Mouse (Mus musculus): ENCODE measurements around the gene Mfap2. TPM values are rescaled to one million over a fixed set of nuclear protein-coding genes. Genes with fewer than 3 reads are reported as not detected.
A peak's percentile ranks its signal among the peaks of the same experiment; 100 is the strongest.

Mfap2 gene
- total RNA-seq, 4 experiments from 2014 or later, result 0.48 to 2.2 (median 1.3) TPM

GRCm38 (mm10) chr4:141024992-141025391, 14.8 kb downstream of the Mfap2 start:
- DNase-seq (ENCODE audit: low spot score in 2 of 2), result no peak

- no peak for DNase-seq (ENCODE audit: low spot score in 2 of 2)
These were observed 20.5 kb downstream of the Mfap2 start for GRCm38 (mm10) chr4:141030541-141031206.

DNA sequence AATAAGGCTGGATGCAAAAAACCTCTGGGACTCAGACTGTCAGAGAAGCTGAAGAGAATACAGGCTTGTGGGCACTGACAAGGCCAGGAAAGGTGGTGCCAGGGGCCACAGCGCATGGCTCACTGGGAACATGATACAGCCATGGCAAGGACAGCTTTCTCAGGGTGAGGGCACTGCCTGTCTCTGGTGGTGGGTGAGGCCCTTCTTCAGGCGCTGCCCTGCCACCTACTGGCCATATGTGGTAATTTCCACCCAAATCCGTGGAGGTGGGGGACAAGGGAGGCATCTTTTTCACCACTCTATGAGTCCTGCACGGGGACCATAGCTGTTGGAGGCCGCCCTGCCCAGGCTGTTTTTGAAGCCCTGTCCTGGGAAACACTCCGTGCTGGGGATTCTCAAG, 21.5 kb downstream of the Mfap2 start:
- peak; percentile 82 for DNase-seq (ENCODE audit: low spot score in 2 of 2)

GRCm38 (mm10) chr4:141033606-141034549, 23.7 kb downstream of the Mfap2 start:
- DNase-seq (ENCODE audit: low spot score in 2 of 2), result peak in 1 of 2 experiments; percentile 57

- DNase-seq (ENCODE audit: low spot score in 2 of 2), result no peak
These were observed 30.9 kb downstream of the Mfap2 start for GRCm38 (mm10) chr4:141041117-141041516.

GRCm38 (mm10) chr4:141044816-141045215, 34.6 kb downstream of the Mfap2 start:
- DNase-seq (ENCODE audit: low spot score in 2 of 2), result no peak

DNA sequence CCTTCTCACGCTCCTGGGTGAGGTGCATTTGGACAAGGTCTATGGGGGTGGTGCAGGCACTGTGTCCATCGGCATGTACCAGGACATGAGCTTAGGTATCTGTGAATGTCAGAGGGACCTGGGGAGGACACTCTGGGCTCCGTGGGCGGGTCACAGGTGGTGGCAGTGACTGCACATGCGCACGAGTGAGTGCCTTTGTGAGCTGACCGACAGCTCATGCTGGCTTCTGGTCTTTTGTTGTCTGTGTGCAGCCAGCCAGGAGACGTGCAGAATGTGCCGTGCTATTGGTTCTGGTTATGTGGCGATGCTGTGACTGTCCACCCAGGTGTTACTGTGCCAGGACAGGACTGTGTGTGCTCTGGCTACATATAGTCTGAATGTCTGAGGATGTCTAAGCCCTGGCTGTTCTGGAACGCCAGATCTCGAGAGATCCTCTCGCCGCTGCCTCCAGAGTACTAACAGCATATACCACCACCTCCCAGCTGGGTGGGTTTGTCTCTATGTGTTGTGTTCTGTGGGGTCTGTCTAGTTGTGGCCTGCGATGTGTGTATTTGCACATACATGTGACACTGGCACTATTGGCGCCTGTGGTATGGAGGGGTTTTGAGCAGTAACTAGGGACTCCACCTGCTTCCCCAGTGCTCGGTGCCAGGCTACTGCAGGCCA, 38.7 kb downstream of the Mfap2 start:
- DNase-seq (ENCODE audit: low spot score in 2 of 2), result no peak

DNA sequence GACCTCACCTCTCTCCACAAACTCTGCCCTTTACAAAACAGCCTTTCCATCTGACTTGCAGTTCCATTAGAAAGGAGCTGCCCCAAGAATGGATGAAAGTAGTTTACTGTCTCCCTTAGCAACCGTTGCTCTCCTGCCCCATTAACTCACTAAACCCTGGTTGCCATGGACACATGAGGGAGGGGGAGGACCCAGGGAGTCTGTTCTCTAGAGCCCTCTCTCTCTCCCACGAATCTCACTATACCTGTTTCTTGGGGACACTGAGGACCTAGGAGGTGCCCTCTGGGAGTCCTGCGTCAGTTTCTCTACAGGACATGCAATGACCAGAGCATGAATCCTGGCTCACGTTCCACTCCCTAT, 39.2 kb downstream of the Mfap2 start:
- DNase-seq (ENCODE audit: low spot score in 2 of 2), result no peak

DNA sequence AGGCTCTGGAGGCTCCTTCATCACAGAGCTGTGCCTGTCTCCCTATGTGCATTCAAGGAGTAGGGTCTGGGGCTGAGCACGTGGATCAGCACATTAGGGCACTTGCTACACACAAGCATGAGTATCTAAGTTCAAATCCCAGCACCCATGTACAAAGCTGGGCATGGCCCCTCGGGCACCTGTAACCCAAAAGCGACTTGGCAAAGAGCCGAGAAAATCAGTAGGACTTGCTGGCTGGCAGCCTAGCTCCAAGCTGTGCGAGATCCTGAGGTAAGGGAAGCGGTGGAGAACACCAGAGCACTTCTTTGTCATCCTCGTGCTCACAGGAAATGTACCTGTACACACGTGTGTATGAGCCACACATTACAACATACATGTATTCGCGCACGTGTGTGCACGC, 42.2 kb downstream of the Mfap2 start:
- DNase-seq (ENCODE audit: low spot score in 2 of 2), result no peak

DNA sequence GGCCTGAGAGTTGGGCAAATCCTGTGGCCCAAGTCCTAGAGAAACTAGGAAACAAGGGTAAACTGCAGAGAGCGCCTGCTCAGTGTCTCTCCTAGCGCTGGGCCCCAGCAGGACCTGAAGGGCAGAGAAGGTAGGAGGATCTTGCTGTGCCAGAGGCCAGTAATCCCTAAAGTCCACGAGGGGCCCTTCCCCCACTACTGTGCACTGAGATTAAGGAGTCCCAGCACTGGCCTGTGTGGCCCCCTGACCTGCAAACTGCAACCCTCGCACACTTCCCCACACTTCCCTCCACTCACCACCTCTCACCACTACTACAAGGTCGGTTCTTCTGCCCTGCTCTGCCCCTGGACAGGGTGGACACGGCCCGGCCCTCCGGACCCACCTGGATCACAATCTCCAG, 42.9 kb downstream of the Mfap2 start:
- DNase-seq (ENCODE audit: low spot score in 2 of 2), result no peak

- DNase-seq (ENCODE audit: low spot score in 2 of 2), result no peak
These were observed 43.4 kb downstream of the Mfap2 start for GRCm38 (mm10) chr4:141053568-141054161.

DNA sequence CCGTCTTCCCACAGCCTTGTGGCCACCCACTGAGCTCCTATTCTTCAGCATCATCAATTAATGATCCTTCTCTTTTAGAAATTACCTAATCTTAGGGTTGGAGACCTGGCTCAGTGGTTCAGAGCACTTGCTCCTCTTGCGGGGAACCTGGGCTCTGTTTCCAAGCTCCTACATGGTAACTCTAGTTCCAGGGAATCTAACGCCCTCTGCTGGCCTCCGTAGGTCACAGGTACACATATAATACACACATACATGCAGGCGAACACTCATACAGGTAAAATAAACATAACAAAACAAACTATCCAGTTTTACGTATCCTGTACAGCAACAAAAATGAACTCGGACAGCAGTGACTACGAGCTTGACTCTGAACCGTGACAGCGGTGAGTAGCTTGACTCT, 46.8 kb downstream of the Mfap2 start:
- DNase-seq (ENCODE audit: low spot score in 2 of 2), result no peak

DNA sequence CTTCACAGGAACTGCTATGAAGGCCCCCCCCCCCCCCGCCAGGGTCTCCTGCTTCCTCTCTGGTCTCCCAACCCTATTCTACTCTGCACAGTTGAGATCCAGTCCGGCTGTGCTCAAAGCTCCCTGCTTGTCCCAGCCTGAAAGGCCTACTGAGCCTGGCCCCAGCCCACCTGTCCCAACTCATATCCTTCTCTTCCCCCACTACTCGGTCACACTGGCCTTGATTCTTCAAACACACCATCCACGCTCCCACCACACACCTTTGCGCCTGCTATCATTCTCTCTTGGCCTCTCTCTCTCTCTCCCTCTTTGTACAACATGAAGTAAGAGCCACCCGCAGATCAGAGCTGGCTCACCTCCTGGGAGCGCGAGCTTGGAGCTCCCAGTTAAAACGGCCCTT, 48.6 kb downstream of the Mfap2 start:
- no peak for DNase-seq (ENCODE audit: low spot score in 2 of 2)

GRCm38 (mm10) chr4:141059616-141060425, 49.6 kb downstream of the Mfap2 start:
- DNase-seq (ENCODE audit: low spot score in 2 of 2), result no peak

DNA sequence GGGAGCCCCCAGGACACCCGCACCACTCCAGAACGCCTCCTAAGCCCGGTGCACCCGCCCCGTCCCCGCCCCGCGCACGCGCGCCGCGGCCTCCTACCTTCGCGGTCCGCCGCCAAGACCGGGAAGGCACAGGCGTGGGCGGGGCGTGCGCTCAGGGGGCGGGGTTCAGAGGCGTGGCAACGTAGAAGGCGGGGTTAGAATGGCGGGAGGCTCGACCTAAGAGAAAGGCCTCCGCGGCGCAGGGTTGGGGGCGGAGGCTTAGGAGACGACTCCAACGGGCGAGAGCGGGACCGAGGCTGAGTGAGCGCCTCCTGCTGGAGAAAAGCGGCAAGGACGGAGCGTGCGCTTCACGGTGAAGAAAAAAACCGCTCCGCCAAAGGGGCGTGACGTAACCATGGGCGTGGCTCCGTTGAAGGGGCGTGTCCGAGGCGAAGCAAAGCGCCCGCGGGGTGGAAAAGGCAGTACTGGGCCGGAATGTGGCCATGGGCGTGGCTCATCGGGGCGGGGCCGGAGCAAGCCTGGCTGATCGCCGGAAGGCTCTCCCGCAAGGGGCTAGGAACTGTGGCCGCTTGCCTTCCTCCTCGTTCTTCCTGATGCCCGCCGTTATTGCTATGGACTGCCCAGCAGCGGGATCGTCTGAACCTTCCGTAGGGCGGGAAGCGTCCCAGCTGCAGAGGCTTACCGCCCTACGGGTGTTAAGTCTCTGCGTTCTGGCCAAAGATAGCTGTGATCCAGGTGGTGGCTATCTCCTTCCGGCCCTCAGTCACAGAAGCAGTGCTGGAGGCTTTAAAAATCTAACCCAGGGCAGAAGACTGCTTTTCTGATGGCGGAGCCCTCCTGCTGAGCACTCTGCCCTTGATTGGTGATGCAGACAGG, 50.4 kb downstream of the Mfap2 start, which contains the start of gene Crocc:
Gene Crocc, minus strand, starts transcription at position 125 of the 876 bp plus-strand sequence.
- DNase-seq (ENCODE audit: low spot score in 2 of 2), result peak; percentile 97 to 98

- DNase-seq (ENCODE audit: low spot score in 2 of 2), result no peak
These were observed 54.0 kb downstream of the Mfap2 start for GRCm38 (mm10) chr4:141064104-141064659.

DNA sequence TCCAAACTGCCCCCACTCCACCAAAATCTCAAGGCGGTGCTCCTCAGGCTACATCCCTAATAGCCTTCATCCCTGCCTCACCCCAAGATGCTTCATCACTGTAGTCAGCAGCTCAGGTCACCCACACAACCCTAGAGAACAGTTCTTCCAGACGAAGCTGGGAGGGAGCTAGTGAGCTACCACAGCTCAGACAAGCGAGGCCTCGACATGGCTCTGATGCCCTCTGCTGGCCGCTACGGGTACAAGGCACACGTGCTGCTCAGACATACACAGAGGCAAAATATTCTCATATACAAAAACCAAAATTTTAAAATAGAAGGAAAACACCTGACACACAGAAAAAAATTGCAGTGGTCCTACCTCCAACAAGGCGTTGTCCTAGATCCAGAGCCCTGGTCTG, 54.9 kb downstream of the Mfap2 start:
- DNase-seq (ENCODE audit: low spot score in 2 of 2), result peak; percentile 45 to 69

Data from gastrocnemius, adult 8-10 months (tissue).